Mouse (Mus musculus) right cerebral cortex, postnatal 10 days (tissue): ENCODE results near the gene Naa40.
A peak's percentile ranks its signal among the peaks of the same experiment; 100 is the strongest.

Experiments used
- DNase-seq, 2 experiments: peaks; one replicate each; pipeline ENCODE4 v3.0.0; 2021; ENCODE audit warnings: low spot score in 2 of 2

The Naa40 gene

GRCm38 (mm10) chr19:7240782-7241690, at the start of gene Naa40:
Naa40 (minus strand) TSS chr19:7241183.
- peak; percentile 97 for DNase-seq

DNA sequence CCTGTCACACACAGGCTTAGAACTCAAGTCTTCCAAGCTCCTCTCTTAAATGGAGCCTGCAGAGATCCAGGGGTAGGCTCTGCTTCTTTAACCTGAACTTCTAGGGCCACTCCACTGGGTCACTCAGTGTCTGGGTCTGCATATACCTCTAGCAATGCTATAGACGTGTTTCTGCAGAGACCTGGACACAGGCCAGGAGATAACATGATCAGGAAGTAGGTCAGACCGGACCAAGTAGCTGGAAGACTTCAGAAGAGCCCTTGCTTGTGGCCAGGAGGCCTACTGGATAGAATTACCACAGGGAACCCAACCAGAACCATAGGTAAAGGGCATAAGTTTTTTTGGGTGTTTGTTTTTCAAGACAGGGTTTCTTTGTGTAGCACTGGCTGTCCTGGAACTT, 48.8 kb upstream of the Naa40 start:
- no peak for DNase-seq

- DNase-seq: no peak
Measured at GRCm38 (mm10) chr19:7288288-7288687, 47.3 kb upstream of the Naa40 start.

DNA sequence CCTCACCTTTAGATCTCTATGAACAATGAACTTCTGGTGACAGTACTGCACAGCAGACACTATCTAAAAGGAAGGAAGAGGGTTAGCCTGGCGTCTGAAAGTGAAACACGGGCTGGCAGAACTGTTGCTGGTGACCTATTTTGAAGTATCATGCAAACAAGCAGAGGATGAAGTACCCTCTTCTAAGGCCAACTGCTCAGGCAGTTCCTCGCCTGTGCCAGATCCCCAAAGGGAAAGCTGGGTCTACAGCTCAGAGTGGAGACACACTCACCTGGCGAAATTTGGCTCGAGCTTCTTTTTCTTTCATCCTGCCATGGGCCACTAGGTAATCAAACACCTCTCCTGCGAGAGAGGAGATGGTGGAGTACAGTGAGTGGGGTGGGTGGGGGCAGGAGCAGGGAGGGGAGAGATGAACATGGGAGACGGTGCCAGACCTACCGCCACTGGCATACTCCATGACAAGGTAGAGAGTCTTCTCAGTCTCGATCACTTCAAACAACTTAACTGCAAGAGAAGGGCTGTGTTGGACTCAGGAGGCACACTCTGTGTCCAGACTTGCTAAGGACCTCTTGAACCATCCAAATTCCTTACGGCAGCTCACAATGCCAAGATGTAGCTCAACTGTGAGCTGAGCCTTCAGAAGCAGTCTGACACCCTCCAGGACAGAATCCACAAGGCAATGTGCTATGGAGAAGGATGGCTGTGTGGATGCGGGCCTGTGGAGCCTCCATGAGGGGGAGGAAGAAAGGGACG, 45.8 kb upstream of the Naa40 start:
- no peak for DNase-seq

DNA sequence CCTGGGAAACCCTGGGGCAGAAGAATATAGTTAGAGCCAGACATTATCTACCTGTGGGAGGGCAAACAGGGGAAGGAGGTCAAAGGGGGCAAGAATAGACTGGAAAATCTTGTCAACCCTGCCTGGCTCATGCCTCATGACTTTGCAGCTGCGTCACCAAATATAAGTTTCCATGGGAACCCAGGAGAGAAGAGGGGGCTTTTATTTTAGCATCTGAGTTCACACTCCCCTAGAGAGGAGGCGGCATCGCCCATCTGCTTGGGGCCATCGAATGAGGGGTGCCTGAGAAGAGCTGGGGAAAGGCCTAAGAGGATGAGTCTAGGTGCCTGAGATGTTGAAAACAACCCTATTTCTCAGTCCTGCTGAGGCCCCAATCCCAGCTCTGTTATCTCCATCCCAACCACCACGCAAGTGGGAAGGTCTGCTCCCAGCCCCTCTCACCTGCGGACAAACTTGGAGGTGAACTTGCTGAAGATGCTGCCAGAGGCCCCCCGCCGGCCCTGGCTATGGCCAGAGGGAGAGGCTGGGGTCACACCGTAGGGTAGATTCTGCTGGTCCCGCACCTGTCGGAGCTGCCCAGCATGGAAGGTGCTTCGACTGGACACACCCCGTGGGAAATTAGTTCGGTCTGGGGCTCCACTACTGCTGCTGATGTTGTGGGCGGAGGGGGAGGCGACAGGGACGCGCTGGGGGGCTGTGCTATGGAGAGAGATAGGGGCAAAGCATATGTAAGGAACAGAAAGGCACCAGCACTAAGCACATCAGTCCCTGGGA, 39.8 kb upstream of the Naa40 start:
- peak; percentile 82 to 89 for DNase-seq

- peak in 1 of 2 experiments; percentile 60 for DNase-seq
Measured at GRCm38 (mm10) chr19:7279114-7279513, 38.1 kb upstream of the Naa40 start.

- peak in 1 of 2 experiments; percentile 30 for DNase-seq
Measured at GRCm38 (mm10) chr19:7278200-7278906, 37.4 kb upstream of the Naa40 start.

- peak in 1 of 2 experiments; percentile 42 for DNase-seq
Measured at GRCm38 (mm10) chr19:7276796-7277195, 35.8 kb upstream of the Naa40 start.

DNA sequence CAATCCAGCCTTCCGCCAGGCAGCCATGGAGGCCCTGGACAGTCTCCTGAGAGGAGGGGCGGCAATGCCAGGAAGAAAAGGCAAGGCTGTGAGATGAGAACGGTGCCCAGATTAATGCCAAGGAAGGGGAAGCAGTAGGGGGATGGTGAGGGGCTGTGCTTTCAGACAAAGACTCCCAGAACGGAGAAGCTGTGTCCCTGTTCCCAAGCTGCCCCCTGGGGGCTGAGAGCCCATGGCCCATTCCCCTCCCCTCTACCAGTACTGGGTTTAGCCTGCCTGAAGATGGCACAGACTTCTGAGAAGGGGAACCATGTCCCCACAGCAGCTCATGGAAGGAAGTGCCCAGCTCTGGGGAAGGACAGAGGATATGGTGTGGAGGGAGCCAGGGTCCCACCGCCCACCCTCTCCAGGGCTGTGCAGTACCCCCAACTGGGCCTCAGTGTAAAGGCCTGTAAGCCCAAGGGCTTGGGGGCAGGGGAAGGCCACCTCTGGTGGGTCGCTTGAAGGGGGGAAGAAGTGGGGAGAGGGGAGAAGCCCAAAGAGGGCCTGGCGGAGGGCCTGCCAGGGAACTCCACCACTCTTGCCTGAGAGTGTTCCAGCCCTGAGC, 35.2 kb upstream of the Naa40 start:
- peak in 1 of 2 experiments; percentile 60 for DNase-seq

DNA sequence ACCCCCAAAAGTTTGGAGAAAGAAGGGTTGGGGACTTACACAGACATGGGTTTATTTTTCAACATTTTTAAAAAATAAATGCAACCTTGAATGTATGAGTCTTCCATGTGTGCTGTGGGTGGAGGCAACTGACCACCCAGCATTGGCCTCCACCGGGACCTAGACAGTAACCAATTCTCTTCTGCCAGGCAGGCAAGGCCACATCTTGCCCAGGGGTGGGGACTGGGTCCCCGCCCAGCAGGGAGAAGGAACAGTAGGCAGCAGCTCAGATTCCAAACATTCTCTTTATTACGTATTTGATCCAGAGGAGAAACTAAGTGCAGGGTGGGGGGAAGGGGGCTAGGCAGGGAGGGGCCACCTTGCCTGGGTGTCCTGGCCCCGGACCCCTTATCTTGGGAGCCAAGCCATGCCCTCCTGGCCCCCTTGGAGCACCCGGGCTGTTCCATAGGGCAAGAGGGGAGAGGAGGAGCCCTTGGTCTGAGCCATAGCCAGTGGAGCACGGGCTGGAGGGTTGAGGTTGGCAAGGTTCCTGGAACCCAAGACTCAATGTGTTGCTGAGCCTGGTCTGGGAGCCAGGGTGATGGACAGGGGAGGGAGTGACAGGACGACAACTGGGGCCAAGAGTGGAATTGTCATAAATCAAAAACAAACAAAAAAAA, 34.3 kb upstream of the Naa40 start:
- peak in 1 of 2 experiments; percentile 64 for DNase-seq

- peak; percentile 78 to 85 for DNase-seq
Measured at GRCm38 (mm10) chr19:7274326-7274990, 33.5 kb upstream of the Naa40 start.

GRCm38 (mm10) chr19:7273486-7273885, 32.5 kb upstream of the Naa40 start:
- peak in 1 of 2 experiments; percentile 32 for DNase-seq

- DNase-seq: peak in 1 of 2 experiments; percentile 58
Measured at GRCm38 (mm10) chr19:7269290-7270044, 28.5 kb upstream of the Naa40 start.

GRCm38 (mm10) chr19:7268722-7269090, 27.7 kb upstream of the Naa40 start:
- peak; percentile 77 to 80 for DNase-seq

DNA sequence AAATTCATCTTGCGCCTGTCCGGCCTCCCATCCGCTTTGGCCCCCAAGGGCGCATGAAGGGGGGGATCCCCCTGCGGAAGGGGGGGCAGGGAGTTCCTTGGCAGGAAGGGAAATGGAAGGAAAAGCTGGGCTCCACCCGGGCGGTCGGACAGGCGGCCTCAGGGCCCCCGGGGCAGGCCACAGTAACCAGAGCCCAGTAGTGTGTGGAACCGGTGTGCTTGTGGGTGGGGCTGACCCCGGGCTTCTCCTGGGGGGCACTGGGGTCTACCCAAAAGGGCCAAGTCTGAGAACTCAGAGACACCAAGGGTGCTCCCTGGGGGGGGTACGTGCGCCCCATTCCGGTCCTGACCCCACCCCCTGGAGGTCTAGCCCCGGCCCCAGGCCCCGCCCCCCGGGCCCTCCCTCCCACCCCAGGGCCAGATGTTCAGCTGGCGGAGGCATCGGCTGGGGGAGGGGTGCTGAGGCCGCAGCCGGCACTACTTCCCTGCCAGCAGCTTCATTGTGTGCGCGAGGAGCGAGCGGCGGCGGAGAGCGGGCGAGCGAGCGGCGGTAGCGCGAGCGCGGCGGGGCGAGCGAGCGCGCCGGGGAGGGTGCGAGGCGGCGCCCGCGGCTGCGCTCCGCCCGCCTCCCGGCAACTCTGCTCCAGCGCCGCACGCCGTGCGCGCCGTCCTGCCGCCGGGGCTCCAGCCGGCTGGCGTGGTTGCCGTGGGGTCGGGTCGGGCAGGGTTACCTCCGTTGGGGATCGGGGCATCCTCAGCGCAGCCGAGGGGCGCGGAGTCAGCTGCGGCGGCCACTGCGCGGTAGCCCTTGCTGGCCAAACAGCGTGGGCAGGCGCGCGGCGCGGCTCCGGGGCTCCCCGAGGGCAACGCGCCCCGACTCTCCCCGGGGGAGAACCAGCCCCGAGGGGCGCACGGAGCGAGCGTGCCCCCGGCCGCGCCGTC, 27.1 kb upstream of the Naa40 start:
- DNase-seq: peak; percentile 88 to 90

DNA sequence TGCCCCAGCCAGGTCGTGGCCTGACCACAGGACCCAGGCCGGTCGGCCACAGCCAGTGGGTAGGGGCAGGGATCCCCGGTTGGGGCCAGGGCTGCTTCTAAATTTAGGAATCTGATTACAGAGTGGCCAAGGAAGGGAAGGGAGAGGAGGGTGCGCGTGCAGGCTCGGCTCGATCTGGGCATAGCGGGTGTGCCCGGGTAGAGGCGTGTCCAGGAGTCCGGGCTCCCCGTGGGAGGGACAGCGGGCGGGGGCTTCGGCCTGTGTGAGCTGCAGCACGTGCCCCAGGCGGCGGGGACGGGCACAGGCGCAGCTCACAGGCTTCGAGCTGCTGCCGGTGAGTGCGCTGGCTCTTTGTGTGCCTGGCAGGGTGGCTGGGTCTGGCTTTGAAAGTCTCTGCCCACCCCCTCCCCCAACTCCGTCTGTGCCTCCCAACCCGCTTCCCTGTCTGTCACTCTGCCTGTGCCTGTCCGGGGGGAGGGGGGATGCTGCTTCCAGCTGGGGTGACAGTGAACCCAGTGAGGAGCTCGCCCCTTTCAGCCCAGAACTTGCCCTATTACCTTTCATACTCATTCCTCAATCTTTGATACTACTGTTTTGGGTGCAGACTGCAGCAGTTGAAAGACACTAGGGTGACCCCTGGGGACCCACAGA, 26.2 kb upstream of the Naa40 start, which contains the start of gene Rcor2:
Rcor2 (plus strand) TSS at position 235 of the 651 bp plus-strand sequence.
- peak; percentile 77 to 85 for DNase-seq

DNA sequence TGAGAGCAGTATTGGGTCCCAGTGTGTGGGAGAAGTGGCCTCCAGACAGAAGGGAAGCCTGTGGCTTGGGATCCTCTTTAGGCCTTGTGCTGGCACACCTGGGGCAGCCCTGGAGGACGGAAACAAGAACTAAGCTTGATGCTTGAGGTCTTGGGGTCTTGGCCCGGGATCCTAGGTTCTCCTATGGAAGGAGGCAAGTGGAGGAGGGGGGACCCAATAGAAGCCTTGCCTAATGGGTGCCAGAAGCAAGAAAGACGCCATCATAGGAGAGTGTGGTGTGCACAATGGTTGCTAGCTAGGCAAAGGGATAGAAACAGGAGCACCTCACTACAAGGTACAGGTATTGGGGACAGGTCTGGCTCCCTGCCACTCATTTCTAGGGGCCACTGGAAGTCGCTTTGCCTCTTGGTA, 25.4 kb upstream of the Naa40 start:
- peak; percentile 31 to 54 for DNase-seq
